Mouse (Mus musculus): ENCODE measurements around the gene Shisa7.
"Not testable (repeated sequence)": the region's sequence is repeated elsewhere in the genome, so short reads cannot be mapped to it uniquely, and the experiment has no call there.

Gene Shisa7

DNA sequence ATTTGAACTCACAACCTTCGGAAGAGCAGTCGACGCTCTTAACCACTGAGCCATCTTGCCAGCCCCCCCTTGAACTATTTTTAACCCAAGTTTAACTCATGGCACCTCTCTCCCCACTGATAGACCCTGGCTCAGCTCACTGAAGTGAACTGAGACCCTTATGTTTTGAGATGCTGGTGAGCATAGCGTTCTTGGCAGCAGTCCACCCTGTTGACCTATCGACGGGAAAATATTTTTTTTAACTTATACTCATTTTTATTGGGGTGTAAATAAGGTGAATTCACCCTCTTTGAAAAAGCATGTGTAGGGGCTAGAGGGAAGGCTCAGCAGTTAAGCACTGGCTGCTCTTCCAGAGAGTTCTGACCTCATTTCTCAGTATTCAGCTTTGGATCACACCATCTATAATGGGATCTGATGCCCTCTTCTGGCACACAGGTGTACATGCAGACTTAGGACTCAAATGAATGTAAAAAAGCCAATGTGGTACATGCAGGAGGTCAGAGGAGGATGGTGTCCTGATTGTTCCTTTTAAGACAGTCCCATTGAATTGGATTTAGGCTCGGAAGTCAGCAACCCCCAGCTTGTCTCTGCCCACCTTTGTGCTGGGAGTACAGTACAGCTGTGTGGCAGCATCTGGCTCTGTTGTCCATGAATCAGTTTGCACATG, 48.6 kb downstream of the Shisa7 start:
- in situ Hi-C loops (cut with MboI; ENCODE audit: low sequenced_read_pairs), result no loop called here

DNA sequence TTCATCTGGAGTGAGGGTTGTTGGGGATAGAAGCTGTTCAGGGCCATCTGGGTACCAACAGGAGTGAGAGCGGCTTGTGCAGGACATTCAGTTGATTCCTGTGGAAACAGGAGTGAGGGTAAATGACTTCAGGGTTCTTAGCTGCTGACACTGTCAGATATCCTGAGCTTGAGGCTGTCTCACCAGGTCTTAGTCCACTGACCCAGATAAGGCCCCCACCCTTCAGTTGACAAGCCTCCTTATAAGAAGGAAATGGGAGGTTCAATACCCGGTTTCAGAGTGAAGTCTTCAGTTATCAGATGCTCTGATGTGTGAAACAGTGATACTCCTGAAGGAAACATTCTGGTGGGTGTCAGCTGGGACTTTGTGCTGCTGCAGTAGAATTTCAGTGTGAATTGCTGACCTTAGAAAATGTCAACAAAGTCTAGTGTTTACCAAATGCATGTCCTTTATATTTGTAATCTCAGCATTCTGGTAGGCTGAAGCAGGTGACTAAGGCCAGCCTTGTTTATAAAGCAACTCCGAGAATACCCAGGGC, 49.8 kb downstream of the Shisa7 start:
- in situ Hi-C loops (cut with MboI; ENCODE audit: low sequenced_read_pairs), result no loop called here

DNA sequence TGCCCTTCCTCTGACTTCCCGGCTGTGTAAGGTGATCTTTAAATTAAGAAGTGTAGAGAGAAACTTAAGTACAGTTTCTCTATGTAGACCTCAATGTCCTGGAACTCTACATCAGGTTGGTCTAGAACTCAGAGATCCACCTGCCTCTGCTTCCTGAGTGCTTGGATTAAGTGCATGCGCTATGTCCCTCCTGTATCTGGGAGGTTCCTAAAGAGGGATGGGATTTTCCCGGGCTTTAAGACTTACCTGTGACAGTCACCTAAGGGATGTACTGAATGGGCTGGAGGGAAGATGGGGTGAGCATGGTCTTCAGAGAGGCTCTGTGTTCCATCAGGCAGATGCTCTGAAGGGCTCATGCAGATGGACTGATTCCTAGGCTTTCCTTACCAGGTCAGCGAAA, 50.8 kb downstream of the Shisa7 start:
- in situ Hi-C loops (cut with MboI; ENCODE audit: low sequenced_read_pairs), result no loop called here

DNA sequence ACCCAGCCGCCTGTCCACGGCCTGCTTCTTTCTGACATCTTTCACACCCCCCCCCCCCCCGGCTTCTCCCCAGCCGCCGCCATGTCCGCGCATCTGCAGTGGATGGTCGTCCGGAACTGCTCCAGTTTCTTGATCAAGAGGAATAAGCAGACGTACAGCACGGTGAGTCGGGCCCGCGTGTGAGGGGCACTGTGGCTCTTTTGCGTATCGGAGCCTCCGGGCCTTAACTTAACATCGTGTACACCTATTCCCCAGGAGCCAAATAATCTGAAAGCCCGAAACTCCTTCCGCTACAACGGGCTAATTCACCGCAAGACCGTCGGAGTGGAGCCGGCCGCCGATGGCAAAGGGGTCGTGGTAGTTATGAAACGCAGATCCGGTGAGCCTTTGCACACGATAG, 51.2 kb downstream of the Shisa7 start:
- in situ Hi-C loops (cut with MboI; ENCODE audit: low sequenced_read_pairs), result not testable (repeated sequence)

DNA sequence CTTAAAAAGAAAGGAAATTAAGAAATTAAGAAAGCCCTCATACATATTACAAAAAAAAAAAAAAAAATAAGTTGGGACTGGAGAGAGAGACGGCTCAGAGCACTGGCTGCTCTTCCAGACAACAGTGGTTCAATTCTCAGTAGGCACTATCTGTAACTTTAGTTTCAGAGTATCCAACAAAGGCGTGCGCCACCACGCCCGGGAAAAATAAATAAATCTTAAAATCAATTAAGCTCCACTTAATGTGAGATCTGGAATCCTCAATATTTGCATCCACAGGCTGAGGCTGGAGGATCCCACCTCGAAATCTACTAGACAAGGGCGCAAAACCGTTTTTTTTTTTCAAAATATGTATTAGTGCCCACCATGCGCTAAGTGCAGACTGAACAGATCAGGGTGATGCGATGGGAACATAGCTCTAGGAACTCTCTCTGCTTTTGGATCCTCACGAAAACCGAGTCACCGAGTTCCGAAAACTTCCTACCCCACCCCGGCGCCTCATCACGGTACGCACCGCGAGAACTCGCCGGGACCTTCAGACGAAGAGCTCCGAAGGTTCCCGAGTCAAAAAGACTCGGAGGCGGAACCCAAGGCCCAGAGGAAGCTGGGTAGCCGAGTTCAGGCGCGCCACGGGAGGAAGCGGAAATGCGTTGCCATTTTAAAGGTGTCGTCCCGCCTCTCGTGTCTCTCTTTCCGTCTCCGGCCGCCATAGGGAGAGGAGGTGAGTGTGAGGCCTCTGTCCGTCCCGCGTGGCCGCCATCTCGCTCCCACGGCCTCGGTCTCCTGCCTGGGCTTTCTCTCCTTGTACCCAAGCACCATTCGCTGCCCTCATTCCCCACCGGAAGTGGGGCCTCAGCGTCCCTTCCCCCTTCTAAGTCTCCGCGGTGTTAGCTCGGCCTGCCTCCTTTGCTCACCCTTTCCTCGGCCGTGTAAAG, 52.0 kb downstream of the Shisa7 start, which contains the start of gene Rpl28:
TSS of gene Rpl28 (plus strand) at position 597 of the 935 bp plus-strand sequence.
- in situ Hi-C loops (cut with MboI; ENCODE audit: low sequenced_read_pairs), result no loop called here

DNA sequence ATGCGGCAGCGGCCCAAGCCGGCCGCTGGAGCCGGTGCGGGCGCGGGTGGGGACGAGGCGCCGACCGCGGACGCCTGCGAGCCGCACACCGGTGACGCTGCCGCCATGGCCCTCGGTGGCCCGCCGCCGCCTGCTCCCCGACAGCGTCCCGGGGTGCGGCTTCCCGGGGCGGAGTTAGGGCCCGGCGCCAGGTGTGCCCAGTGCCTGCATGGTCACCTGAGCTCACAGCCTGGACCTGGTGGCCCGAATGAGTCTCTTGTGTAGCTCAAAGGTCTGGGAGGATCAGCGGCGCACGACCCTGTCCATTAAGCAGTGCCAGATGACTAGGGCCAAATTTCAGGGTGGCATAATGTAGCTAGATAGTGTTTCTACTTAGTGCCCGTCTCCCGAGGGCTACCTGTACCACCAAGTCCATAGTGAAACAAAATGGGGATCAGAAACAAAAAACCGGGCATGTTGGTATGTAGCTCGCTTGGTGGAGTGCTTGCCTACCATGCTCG, 55.0 kb downstream of the Shisa7 start, which contains the start of gene Tmem238:
TSS of gene Tmem238 (minus strand) at position 221 of the 500 bp plus-strand sequence.
- in situ Hi-C loops (cut with MboI; ENCODE audit: low sequenced_read_pairs), result no loop called here

DNA sequence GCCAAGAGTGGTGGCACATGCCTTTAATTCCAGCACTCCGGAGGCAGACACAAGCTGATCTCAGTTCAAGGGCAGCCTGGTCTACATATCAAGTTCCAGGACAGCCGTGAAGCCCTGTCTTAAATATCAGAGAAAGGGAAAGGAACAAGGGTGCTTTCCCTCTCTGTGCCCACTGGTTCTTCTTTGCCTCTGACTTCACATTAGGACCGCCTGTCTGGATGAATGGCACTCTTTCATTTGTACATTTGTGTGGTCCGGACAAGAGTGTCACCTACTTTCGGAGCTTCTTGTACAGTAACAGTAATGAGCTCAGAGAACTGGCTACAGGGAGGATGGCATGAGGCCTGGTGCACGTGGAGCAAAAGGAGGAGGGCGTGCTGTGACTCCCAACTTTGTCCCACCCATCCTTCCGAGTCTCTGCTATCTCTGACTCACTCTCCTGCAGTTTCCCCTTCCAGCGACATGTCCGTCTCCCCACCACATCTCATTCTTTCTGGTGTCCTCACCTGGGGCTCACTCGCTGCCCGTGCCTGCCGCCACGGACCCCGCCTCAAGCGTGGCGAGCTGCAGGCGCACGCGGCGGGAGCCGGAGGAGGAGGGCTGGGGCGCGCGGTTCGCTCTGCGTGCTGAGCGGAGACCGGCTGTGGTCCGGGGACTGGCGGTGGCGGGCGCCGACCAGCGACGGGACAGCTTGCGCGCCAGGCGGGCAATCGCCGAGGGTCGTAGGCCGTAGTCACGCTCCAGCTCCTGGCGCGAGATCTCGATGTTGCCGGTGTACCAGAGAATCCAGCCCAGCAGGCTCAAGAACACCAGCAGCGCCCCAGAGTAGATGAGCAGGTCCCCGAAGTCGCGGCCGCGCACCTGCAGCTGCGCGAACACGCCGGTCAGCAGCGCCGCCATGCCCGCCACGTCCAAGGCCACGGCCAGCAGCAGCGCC, 55.7 kb downstream of the Shisa7 start:
- in situ Hi-C loops (cut with MboI; ENCODE audit: low sequenced_read_pairs), result no loop called here

DNA sequence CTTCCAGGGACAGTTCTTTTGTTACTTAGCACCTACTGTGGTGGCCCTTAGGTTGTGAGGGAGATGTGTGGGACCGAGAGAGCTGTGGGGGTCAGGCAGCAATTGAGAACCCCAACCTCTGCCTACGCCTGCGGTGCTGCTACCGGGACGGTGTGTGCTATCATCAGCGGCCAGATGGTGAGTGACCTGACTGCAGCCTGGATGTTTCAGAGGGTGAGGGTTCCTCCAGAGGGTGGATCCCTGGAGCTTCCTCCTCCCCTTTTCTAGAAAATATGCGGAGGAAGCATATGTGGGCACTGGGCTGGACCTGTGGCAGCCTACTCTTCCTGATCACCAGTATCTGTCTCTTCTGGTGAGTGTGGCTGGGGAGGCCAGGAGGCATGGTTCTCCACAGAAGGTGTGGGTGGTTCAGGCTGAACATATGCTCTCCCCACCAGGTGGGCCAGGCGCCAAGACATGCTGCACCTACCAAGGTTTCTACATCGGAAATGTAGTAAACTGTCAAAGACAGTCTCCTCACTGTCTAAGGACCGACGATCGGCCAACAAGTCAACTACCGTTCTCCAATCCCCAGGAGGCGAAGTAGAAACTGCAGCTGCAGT, 60.7 kb downstream of the Shisa7 start:
- in situ Hi-C loops (cut with MboI; ENCODE audit: low sequenced_read_pairs), result no loop called here

DNA sequence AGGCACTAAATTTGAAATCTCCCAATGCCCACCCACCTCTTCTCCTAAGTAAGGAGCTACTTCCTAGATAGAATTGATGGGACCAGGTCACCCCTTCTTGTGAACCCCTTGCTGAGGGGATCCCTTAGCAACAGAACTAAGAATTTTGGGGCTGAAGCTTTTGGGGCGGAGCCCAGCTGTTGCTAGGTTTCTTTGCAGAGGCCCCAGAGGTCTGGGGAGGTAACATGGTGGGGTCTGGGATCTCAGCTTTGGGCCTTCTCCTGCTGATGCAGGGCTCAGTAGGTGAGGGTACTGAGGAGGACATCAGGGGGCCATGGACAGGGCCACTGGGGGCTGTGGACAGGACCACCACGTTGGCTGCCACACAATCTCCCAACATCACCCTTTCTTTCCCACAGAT, 61.7 kb downstream of the Shisa7 start, which contains the start of the genes Il11 and Tmem190:
TSS of gene Il11 (minus strand) at position 101 of the 400 bp plus-strand sequence.
TSS of gene Tmem190 (plus strand) at position 179 of the 400 bp plus-strand sequence.
- in situ Hi-C loops (cut with MboI; ENCODE audit: low sequenced_read_pairs), result no loop called here

DNA sequence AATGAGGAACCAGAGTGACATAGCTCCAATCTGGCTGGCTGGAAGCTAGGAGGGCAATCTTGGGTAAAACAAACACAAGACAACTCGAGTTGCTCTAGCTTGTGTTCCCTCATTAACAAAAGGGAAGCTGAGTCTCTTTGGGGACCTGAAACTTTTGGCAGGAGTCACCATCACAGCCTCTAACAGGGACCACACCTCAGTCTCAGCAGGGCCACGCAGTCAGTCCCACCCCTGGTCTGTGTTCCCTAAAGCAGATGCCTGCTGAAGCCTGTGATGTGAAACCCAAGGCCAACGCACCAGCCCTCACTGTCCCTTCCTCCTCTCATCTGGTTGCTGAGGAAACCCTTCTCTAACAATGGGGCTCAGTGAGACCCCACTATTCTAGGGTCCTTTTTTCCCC, 62.4 kb downstream of the Shisa7 start:
- in situ Hi-C loops (cut with MboI; ENCODE audit: low sequenced_read_pairs), result no loop called here

DNA sequence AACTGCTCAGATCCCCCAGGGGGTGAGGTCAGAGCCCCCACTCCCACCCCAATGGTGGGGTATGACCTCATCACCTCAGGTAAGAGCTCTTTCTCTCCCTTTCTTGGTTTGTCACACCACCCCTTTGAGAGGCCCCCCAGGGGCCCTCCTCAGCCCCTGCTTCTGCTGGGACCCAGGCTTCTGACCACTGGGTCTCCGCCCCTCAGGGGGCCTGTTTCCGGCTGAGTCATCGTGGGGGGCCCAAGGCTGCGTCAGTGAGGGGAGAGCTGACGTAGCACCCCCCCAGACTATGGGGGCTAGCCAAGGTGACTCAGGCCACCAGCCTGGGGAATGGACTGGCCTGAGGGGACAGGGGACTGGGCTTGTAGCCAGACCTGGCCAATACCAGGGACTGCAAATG, 64.6 kb downstream of the Shisa7 start:
- in situ Hi-C loops (cut with MboI; ENCODE audit: low sequenced_read_pairs), result no loop called here

DNA sequence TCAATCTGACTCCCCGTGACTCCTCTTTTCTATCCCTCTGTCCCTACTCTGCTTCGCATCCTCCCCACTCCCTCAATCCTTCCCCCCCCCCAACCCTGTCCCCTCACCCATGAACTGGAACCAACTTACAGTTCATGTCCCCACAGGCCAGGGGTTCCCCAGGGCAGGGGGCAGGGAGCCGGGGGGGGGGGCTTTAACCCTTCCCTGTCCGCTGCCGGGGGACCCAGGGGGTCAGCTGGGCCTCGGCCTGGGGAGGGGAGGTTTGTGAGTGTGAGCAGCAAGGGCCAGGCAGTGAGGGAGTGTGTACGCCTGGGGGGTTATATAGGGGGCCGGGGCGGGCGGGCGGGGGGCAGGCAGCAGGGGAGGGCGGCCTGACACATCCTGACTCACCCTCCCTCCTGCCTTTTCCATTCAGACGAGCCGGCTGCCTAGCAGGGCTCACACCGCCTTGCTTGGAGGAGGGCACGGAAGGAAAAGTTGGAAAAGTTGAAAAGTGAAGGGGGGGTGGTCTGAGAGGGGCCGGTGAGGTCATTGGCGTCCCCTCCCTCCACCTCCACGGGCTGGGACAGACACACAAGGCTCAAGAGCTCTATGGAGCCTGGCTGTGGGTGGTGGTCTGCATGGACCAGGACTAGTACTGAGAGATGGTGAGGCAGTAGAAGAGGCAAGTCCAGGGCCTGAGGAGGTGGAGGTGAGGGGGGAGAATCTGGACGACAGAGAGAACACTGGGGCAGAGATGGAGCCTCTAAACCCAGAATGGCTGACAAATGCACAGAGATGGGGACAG, 66.5 kb downstream of the Shisa7 start:
- in situ Hi-C loops (cut with MboI; ENCODE audit: low sequenced_read_pairs), result no loop called here

DNA sequence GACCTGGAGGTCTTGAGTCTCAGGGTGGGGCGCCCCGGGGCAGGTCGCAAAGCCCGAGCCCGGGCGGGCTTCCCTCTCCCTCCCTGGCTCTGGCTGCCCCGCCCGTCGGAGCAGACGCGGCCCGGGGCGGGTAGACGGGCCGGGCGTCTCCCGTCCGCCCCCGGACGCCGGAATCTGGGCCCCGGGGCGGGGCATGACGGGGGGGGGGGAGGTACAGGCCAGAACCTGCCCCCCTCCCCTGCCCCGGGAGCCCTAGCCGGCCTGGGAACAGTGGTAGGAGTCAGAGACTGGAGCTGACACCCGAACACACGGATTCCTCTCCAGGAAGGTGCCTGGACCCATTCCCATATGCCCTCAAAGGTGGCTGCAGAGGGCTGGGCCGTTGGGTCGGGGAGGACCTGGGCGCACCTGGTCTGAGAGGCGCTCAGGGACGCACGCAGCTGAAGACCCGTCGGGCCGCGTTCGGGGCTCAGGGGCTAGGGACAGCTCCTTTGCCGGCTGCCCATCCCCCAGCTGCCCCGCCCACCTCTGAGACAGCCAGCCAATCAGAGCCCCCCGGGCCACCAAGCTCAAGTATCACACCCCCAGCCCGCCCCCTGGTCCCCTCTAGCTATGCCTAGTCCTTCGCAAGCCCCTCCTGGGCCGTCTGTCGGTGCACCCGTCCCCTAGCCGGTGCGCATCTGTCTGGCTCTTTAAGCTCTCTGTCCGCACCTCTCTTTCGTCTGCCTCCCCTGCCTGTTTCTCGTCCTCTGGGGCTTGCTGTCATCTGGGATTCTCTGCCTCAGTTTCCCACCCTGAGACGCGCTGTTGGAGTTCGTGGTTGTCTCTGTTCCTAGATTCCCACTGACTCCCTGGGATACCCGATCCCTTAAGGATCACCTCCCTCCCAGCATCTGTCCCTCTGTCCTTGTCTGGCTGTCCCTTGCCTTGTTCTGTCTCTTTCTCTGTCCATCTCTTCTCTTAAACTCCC, 67.3 kb downstream of the Shisa7 start:
- in situ Hi-C loops (cut with MboI; ENCODE audit: low sequenced_read_pairs), result no loop called here

DNA sequence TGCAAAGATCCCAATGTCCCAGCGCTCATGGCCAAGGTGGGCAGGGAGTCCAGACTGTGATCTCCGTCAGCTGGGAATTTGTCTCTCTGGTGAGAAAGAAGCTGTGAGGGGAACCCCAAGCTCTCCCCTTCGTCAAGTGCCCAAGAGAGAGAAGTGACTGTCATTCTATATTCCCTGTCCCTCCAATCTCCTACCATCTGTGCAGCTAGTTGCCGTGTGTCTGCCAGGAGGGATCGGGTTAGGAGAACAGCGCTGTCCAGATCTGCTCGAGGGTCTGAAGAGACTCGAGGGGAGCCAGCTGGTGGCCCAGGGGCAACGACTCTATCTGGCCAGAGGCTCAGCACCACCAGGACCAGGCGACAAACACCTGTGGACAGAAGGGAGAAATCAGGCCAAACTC, 68.4 kb downstream of the Shisa7 start:
- in situ Hi-C loops (cut with MboI; ENCODE audit: low sequenced_read_pairs), result no loop called here
